Mouse (Mus musculus): ENCODE results near the gene Calr3. TPM values are rescaled to one million over a fixed set of nuclear protein-coding genes. Genes with fewer than 3 reads are reported as not detected.
A peak's percentile ranks its signal among the peaks of the same experiment; 100 is the strongest.

Gene Calr3
- 1.3 and 1.9 TPM in 2 replicates for polyA plus RNA-seq (2016; fragmentation: Nextera tagmentation; extraction: Ambion mirVana)

- ATAC-seq (ENCODE audit: low FRiP score), result peak; percentile 99
- Histone ChIP-seq H3K27me3 (no peaks in the 10 kb centered on the region), H3K36me3 (peaks cover 13% of the 10 kb centered on the region), H3K4me2 (replicated peaks) (peak within 1 kb of the TSS; percentile 61), H3K27ac (no peak within 1 kb of the TSS), H3K9me3 (replicated peaks) (no peaks in the 10 kb centered on the region), H3K4me3 (peak within 1 kb of the TSS; percentile 36), H3K4me1 (peaks cover 8% of the 10 kb centered on the region; the same call in 1 of the 2 replicates), H3K9ac (peak within 1 kb of the TSS; percentile 57)
- WGBS, result 4% methylated on average over 34 of the region's 34 CpGs
Measured at GRCm38 (mm10) chr8:72443338-72443993, at the start of gene Calr3, which contains the start of gene 1700030K09Rik. TSS of gene Calr3 (minus strand) at chr8:72443870. TSS of gene 1700030K09Rik (plus strand) at chr8:72443880.

- Histone ChIP-seq H3K9me3 (replicated peaks) (no peaks in the 10 kb centered on the region), H3K27ac (peak overlapping the region; percentile 69; the same call in 1 of the 2 replicates), H3K4me1 (peaks cover 24% of the 10 kb centered on the region), H3K9ac (peak overlapping the region; percentile 65), H3K27me3 (no peaks in the 10 kb centered on the region), H3K4me3 (peak overlapping the region; percentile 91), H3K4me2 (replicated peaks) (peak overlapping the region; percentile 72), H3K36me3 (peaks cover 35% of the 10 kb centered on the region)
- ATAC-seq (ENCODE audit: low FRiP score), result no peak
- WGBS, result 17% methylated on average over 8 of the region's 8 CpGs
Measured at GRCm38 (mm10) chr8:72493381-72493780, 49.7 kb upstream of the Calr3 start.

GRCm38 (mm10) chr8:72492622-72493081, 49.0 kb upstream of the Calr3 start:
- no peaks in the 10 kb centered on the region for H3K27me3 ChIP-seq
- H3K36me3 ChIP-seq, result peaks cover 35% of the 10 kb centered on the region
- H3K4me2 ChIP-seq (replicated peaks), result peak overlapping the region; percentile 94
- H3K4me1 ChIP-seq, result peaks cover 24% of the 10 kb centered on the region
- peak; percentile 98 for ATAC-seq (ENCODE audit: low FRiP score)
- H3K9me3 ChIP-seq (replicated peaks), result no peaks in the 10 kb centered on the region
- H3K4me3 ChIP-seq, result peak overlapping the region; percentile 91
- WGBS, result under 1% methylated on average over 46 of the region's 56 CpGs
- H3K27ac ChIP-seq, result peak overlapping the region; percentile 69
- peak overlapping the region; percentile 88 for H3K9ac ChIP-seq

GRCm38 (mm10) chr8:72491680-72492621, 48.3 kb upstream of the Calr3 start, which contains the start of gene Slc35e1:
TSS of gene Slc35e1 (minus strand) at chr8:72492614.
- Histone ChIP-seq H3K9ac (peak within 1 kb of the TSS; percentile 88), H3K27ac (peak within 1 kb of the TSS; percentile 69), H3K4me3 (peak within 1 kb of the TSS; percentile 91), H3K27me3 (no peaks in the 10 kb centered on the region), H3K4me1 (peaks cover 24% of the 10 kb centered on the region), H3K9me3 (replicated peaks) (no peaks in the 10 kb centered on the region), H3K36me3 (peaks cover 36% of the 10 kb centered on the region), H3K4me2 (replicated peaks) (peak within 1 kb of the TSS; percentile 94)
- ATAC-seq (ENCODE audit: low FRiP score), result peak; percentile 73
- 1% methylated on average over 92 of the region's 98 CpGs for WGBS

GRCm38 (mm10) chr8:72491017-72491416, 47.3 kb upstream of the Calr3 start:
- WGBS, result 92% methylated on average over 2 of the region's 2 CpGs
- Histone ChIP-seq H3K36me3 (peaks cover 27% of the 10 kb centered on the region), H3K27ac (no peak overlapping the region), H3K4me2 (replicated peaks) (peak overlapping the region; percentile 94), H3K9me3 (replicated peaks) (no peaks in the 10 kb centered on the region), H3K9ac (no peak overlapping the region), H3K4me3 (0 out of 2 replicates have a peak overlapping the region, but pooled peaks have one; percentile 91), H3K4me1 (peaks cover 24% of the 10 kb centered on the region), H3K27me3 (no peaks in the 10 kb centered on the region)
- no peak for ATAC-seq (ENCODE audit: low FRiP score)

- Histone ChIP-seq H3K27ac (no peak overlapping the region), H3K4me3 (no peak overlapping the region), H3K27me3 (no peaks in the 10 kb centered on the region), H3K9ac (no peak overlapping the region), H3K36me3 (peaks cover 43% of the 10 kb centered on the region), H3K4me2 (replicated peaks) (no peak overlapping the region), H3K4me1 (peaks cover 13% of the 10 kb centered on the region), H3K9me3 (replicated peaks) (no peaks in the 10 kb centered on the region)
- ATAC-seq (ENCODE audit: low FRiP score), result no peak
Measured at GRCm38 (mm10) chr8:72487014-72487413, 43.3 kb upstream of the Calr3 start.

- H3K4me2 ChIP-seq (replicated peaks), result no peak overlapping the region
- peaks cover 54% of the 10 kb centered on the region for H3K36me3 ChIP-seq
- 88% methylated on average over 6 of the region's 6 CpGs for WGBS
- no peaks in the 10 kb centered on the region for H3K9me3 ChIP-seq (replicated peaks)
- H3K27ac ChIP-seq, result no peak overlapping the region
- H3K4me1 ChIP-seq, result 0 out of 2 replicates have a peak, but pooled peaks cover 4% of the 10 kb centered on the region
- H3K9ac ChIP-seq, result no peak overlapping the region
- H3K4me3 ChIP-seq, result no peak overlapping the region
- no peak for ATAC-seq (ENCODE audit: low FRiP score)
- no peaks in the 10 kb centered on the region for H3K27me3 ChIP-seq
Measured at GRCm38 (mm10) chr8:72485456-72486199, 42.0 kb upstream of the Calr3 start.

- Histone ChIP-seq H3K4me2 (replicated peaks) (peak within 1 kb of the TSS; percentile 99), H3K27me3 (no peaks in the 10 kb centered on the region), H3K36me3 (peaks cover 41% of the 10 kb centered on the region), H3K4me1 (peaks cover 17% of the 10 kb centered on the region), H3K9ac (peak within 1 kb of the TSS; percentile 88), H3K9me3 (replicated peaks) (no peaks in the 10 kb centered on the region), H3K27ac (peak within 1 kb of the TSS; percentile 93), H3K4me3 (peak within 1 kb of the TSS; percentile 91)
- peak; percentile 97 for ATAC-seq (ENCODE audit: low FRiP score)
- under 1% methylated on average over 80 of the region's 80 CpGs for WGBS
Measured at GRCm38 (mm10) chr8:72474826-72475546, 31.3 kb upstream of the Calr3 start, which contains the start of gene Cherp. TSS of gene Cherp (minus strand) at chr8:72475226.

- Histone ChIP-seq H3K4me2 (replicated peaks) (no peak overlapping the region), H3K36me3 (peaks cover 76% of the 10 kb centered on the region)
Measured at GRCm38 (mm10) chr8:72470684-72471083, 27.0 kb upstream of the Calr3 start.

GRCm38 (mm10) chr8:72469984-72470383, 26.3 kb upstream of the Calr3 start:
- no peaks in the 10 kb centered on the region for H3K9me3 ChIP-seq (replicated peaks)
- H3K4me1 ChIP-seq, result peaks cover 9% of the 10 kb centered on the region
- H3K27me3 ChIP-seq, result no peaks in the 10 kb centered on the region
- no peak overlapping the region for H3K9ac ChIP-seq
- no peak overlapping the region for H3K4me2 ChIP-seq (replicated peaks)
- H3K36me3 ChIP-seq, result peaks cover 83% of the 10 kb centered on the region
- WGBS, result 90% methylated on average over 8 of the region's 8 CpGs
- H3K4me3 ChIP-seq, result no peak overlapping the region
- no peak for ATAC-seq (ENCODE audit: low FRiP score)
- H3K27ac ChIP-seq, result no peak overlapping the region

More at GRCm38 (mm10) chr8:72470684-72471083, 27.0 kb upstream of the Calr3 start:
- H3K27me3 ChIP-seq, result no peaks in the 10 kb centered on the region
- no peak overlapping the region for H3K9ac ChIP-seq
- no peak overlapping the region for H3K4me3 ChIP-seq
- WGBS, result 96% methylated on average over 7 of the region's 7 CpGs
- H3K4me1 ChIP-seq, result peaks cover 10% of the 10 kb centered on the region
- no peak overlapping the region for H3K27ac ChIP-seq
- ATAC-seq (ENCODE audit: low FRiP score), result no peak
- H3K9me3 ChIP-seq (replicated peaks), result no peaks in the 10 kb centered on the region

GRCm38 (mm10) chr8:72469243-72469642, 25.6 kb upstream of the Calr3 start:
- H3K4me3 ChIP-seq, result no peak overlapping the region
- 95% methylated on average over 2 of the region's 2 CpGs for WGBS
- H3K4me2 ChIP-seq (replicated peaks), result no peak overlapping the region
- ATAC-seq (ENCODE audit: low FRiP score), result no peak
- no peak overlapping the region for H3K9ac ChIP-seq
- no peaks in the 10 kb centered on the region for H3K9me3 ChIP-seq (replicated peaks)
- no peaks in the 10 kb centered on the region for H3K27me3 ChIP-seq
- H3K4me1 ChIP-seq, result peaks cover 7% of the 10 kb centered on the region
- H3K27ac ChIP-seq, result no peak overlapping the region
- peaks cover 90% of the 10 kb centered on the region for H3K36me3 ChIP-seq

Measured in hindbrain, embryonic 12.5 days (tissue).